Mouse (Mus musculus): Measurements from ENCODE around the gene Fcrla.
"Not testable (repeated sequence)": the region's sequence is repeated elsewhere in the genome, so short reads cannot be mapped to it uniquely, and the experiment has no call there.

Fcrla gene

GRCm38 (mm10) chr1:170927378-170927777 is at the start of gene Fcrla:
Gene Fcrla (minus strand): TSS chr1:170927583.
- no peak for DNase-seq (ENCODE audit: low read depth, low spot score)

GRCm38 (mm10) chr1:170976447-170976846 is 49.1 kb upstream of the Fcrla start, which contains the start of gene Fcgr2b:
Gene Fcgr2b (minus strand): TSS chr1:170976547.
- DNase-seq (ENCODE audit: low read depth, low spot score) = no peak

GRCm38 (mm10) chr1:170975751-170976161 is 48.4 kb upstream of the Fcrla start:
- DNase-seq (ENCODE audit: low read depth, low spot score) = no peak

GRCm38 (mm10) chr1:170975350-170975749 is 48.0 kb upstream of the Fcrla start:
- DNase-seq (ENCODE audit: low read depth, low spot score) = not testable (repeated sequence)

- DNase-seq (ENCODE audit: low read depth, low spot score) = no peak
Observed at GRCm38 (mm10) chr1:170974736-170975135, 47.4 kb upstream of the Fcrla start.

GRCm38 (mm10) chr1:170974171-170974570 is 46.8 kb upstream of the Fcrla start:
- DNase-seq (ENCODE audit: low read depth, low spot score) = no peak

- no peak for DNase-seq (ENCODE audit: low read depth, low spot score)
Observed at GRCm38 (mm10) chr1:170972936-170973335, 45.6 kb upstream of the Fcrla start.

GRCm38 (mm10) chr1:170972494-170972893 is 45.1 kb upstream of the Fcrla start:
- no peak for DNase-seq (ENCODE audit: low read depth, low spot score)

- peak; percentile 53 for DNase-seq (ENCODE audit: low read depth, low spot score)
Observed at GRCm38 (mm10) chr1:170968576-170968975, 41.2 kb upstream of the Fcrla start.

- DNase-seq (ENCODE audit: low read depth, low spot score) = peak; percentile 68
Observed at GRCm38 (mm10) chr1:170967581-170967980, 40.2 kb upstream of the Fcrla start.

GRCm38 (mm10) chr1:170963087-170963486 is 35.7 kb upstream of the Fcrla start:
- peak; percentile 81 for DNase-seq (ENCODE audit: low read depth, low spot score)

GRCm38 (mm10) chr1:170962301-170962700 is 34.9 kb upstream of the Fcrla start:
- no peak for DNase-seq (ENCODE audit: low read depth, low spot score)

GRCm38 (mm10) chr1:170961101-170961500 is 33.7 kb upstream of the Fcrla start:
- no peak for DNase-seq (ENCODE audit: low read depth, low spot score)

- peak; percentile 31 for DNase-seq (ENCODE audit: low read depth, low spot score)
Observed at GRCm38 (mm10) chr1:170959791-170960190, 32.4 kb upstream of the Fcrla start.

GRCm38 (mm10) chr1:170958225-170958624 is 30.8 kb upstream of the Fcrla start:
- DNase-seq (ENCODE audit: low read depth, low spot score) = no peak

GRCm38 (mm10) chr1:170953192-170953591 is 25.8 kb upstream of the Fcrla start:
- DNase-seq (ENCODE audit: low read depth, low spot score) = no peak

GRCm38 (mm10) chr1:170950772-170951171 is 23.4 kb upstream of the Fcrla start:
- DNase-seq (ENCODE audit: low read depth, low spot score) = no peak

GRCm38 (mm10) chr1:170944908-170945307 is 17.5 kb upstream of the Fcrla start:
- DNase-seq (ENCODE audit: low read depth, low spot score) = not testable (repeated sequence)

- not testable (repeated sequence) for DNase-seq (ENCODE audit: low read depth, low spot score)
Observed at GRCm38 (mm10) chr1:170944151-170944550, 16.8 kb upstream of the Fcrla start.

GRCm38 (mm10) chr1:170939255-170939654 is 11.9 kb upstream of the Fcrla start:
- DNase-seq (ENCODE audit: low read depth, low spot score) = no peak

GRCm38 (mm10) chr1:170934383-170934782 is 7.0 kb upstream of the Fcrla start:
- no peak for DNase-seq (ENCODE audit: low read depth, low spot score)

- no peak for DNase-seq (ENCODE audit: low read depth, low spot score)
Observed at GRCm38 (mm10) chr1:170933940-170934339, 6.6 kb upstream of the Fcrla start.

- peak; percentile 65 for DNase-seq (ENCODE audit: low read depth, low spot score)
Observed at GRCm38 (mm10) chr1:170933386-170933920, 6.1 kb upstream of the Fcrla start.

GRCm38 (mm10) chr1:170932043-170932442 is 4.7 kb upstream of the Fcrla start:
- no peak for DNase-seq (ENCODE audit: low read depth, low spot score)
